Mouse (Mus musculus): ENCODE measurements around the gene Rad17. TPM values are rescaled to one million over a fixed set of nuclear protein-coding genes. Genes with fewer than 3 reads are reported as not detected.

The Rad17 gene
- polyA plus RNA-seq, 1 experiment from 2014 or later = 29.9 TPM

GRCm38 (mm10) chr13:100605845-100606244 lies 45.0 kb downstream of the Rad17 start:
- Histone ChIP-seq H3K36me3 (ENCODE audit: control insufficient read depth, insufficient read depth, low read length) (no peaks in the 10 kb centered on the region), H3K27ac (ENCODE audit: low read depth, low read length) (no peak overlapping the region), H3K27me3 (ENCODE audit: control insufficient read depth, insufficient read depth, low read length) (no peaks in the 10 kb centered on the region), H3K4me2 (replicated peaks; ENCODE audit: low read depth, low read length) (no peak overlapping the region), H3K4me1 (replicated peaks; ENCODE audit: control insufficient read depth, insufficient read depth, low read length) (no peaks in the 10 kb centered on the region), H3K9ac (ENCODE audit: low read depth, low read length) (no peak overlapping the region), H3K9me3 (ENCODE audit: control insufficient read depth, low read length) (no peaks in the 10 kb centered on the region), H3K4me3 (ENCODE audit: low read depth, low read length) (no peak overlapping the region)
- 69% methylated on average over 1 of the region's 1 CpGs for WGBS
- ATAC-seq (ENCODE audit: low FRiP score) (no peak), DNase-seq (ENCODE audit: low spot score) (no peak)

- ATAC-seq (ENCODE audit: low FRiP score) = no peak
- WGBS = 91% methylated on average over 11 of the region's 11 CpGs
These were observed 47.1 kb downstream of the Rad17 start for GRCm38 (mm10) chr13:100603738-100604095.

GRCm38 (mm10) chr13:100603031-100603737 lies 47.7 kb downstream of the Rad17 start:
- Histone ChIP-seq H3K4me3 (ENCODE audit: low read depth, low read length) (no peak overlapping the region), H3K27me3 (ENCODE audit: control insufficient read depth, insufficient read depth, low read length) (no peaks in the 10 kb centered on the region), H3K4me1 (replicated peaks; ENCODE audit: control insufficient read depth, insufficient read depth, low read length) (no peaks in the 10 kb centered on the region), H3K36me3 (ENCODE audit: control insufficient read depth, insufficient read depth, low read length) (no peaks in the 10 kb centered on the region), H3K27ac (ENCODE audit: low read depth, low read length) (no peak overlapping the region), H3K4me2 (replicated peaks; ENCODE audit: low read depth, low read length) (no peak overlapping the region), H3K9ac (ENCODE audit: low read depth, low read length) (no peak overlapping the region), H3K9me3 (ENCODE audit: control insufficient read depth, low read length) (no peaks in the 10 kb centered on the region)
- WGBS = 90% methylated on average over 10 of the region's 10 CpGs
- DNase-seq (ENCODE audit: low spot score) (no peak), ATAC-seq (ENCODE audit: low FRiP score) (no peak)

More at GRCm38 (mm10) chr13:100603738-100604095, 47.1 kb downstream of the Rad17 start:
- Histone ChIP-seq H3K4me3 (ENCODE audit: low read depth, low read length) (no peak overlapping the region), H3K4me1 (replicated peaks; ENCODE audit: control insufficient read depth, insufficient read depth, low read length) (no peaks in the 10 kb centered on the region), H3K9me3 (ENCODE audit: control insufficient read depth, low read length) (no peaks in the 10 kb centered on the region), H3K27ac (ENCODE audit: low read depth, low read length) (no peak overlapping the region), H3K4me2 (replicated peaks; ENCODE audit: low read depth, low read length) (no peak overlapping the region), H3K27me3 (ENCODE audit: control insufficient read depth, insufficient read depth, low read length) (no peaks in the 10 kb centered on the region), H3K9ac (ENCODE audit: low read depth, low read length) (no peak overlapping the region), H3K36me3 (ENCODE audit: control insufficient read depth, insufficient read depth, low read length) (no peaks in the 10 kb centered on the region)
- no peak for DNase-seq (ENCODE audit: low spot score)

GRCm38 (mm10) chr13:100602239-100602902 lies 48.5 kb downstream of the Rad17 start:
- Histone ChIP-seq H3K4me1 (replicated peaks; ENCODE audit: control insufficient read depth, insufficient read depth, low read length) (no peaks in the 10 kb centered on the region), H3K4me2 (replicated peaks; ENCODE audit: low read depth, low read length) (no peak overlapping the region), H3K27me3 (ENCODE audit: control insufficient read depth, insufficient read depth, low read length) (no peaks in the 10 kb centered on the region), H3K9me3 (ENCODE audit: control insufficient read depth, low read length) (no peaks in the 10 kb centered on the region), H3K9ac (ENCODE audit: low read depth, low read length) (no peak overlapping the region), H3K4me3 (ENCODE audit: low read depth, low read length) (no peak overlapping the region), H3K27ac (ENCODE audit: low read depth, low read length) (no peak overlapping the region), H3K36me3 (ENCODE audit: control insufficient read depth, insufficient read depth, low read length) (no peaks in the 10 kb centered on the region)
- no peak for DNase-seq (ENCODE audit: low spot score)
- no peak for ATAC-seq (ENCODE audit: low FRiP score)
- 59% methylated on average over 5 of the region's 5 CpGs for WGBS

- no peaks in the 10 kb centered on the region for H3K4me1 ChIP-seq (replicated peaks; ENCODE audit: control insufficient read depth, insufficient read depth, low read length)
These were observed 49.8 kb downstream of the Rad17 start for GRCm38 (mm10) chr13:100601034-100601433.

GRCm38 (mm10) chr13:100600317-100600716 lies 50.5 kb downstream of the Rad17 start:
- H3K9ac ChIP-seq (ENCODE audit: low read depth, low read length) = no peak overlapping the region
- no peaks in the 10 kb centered on the region for H3K4me1 ChIP-seq (replicated peaks; ENCODE audit: control insufficient read depth, insufficient read depth, low read length)
- H3K27me3 ChIP-seq (ENCODE audit: control insufficient read depth, insufficient read depth, low read length) = no peaks in the 10 kb centered on the region
- DNase-seq (ENCODE audit: low spot score) (no peak), ATAC-seq (ENCODE audit: low FRiP score) (no peak)
- H3K27ac ChIP-seq (ENCODE audit: low read depth, low read length) = no peak overlapping the region
- no peak overlapping the region for H3K4me3 ChIP-seq (ENCODE audit: low read depth, low read length)
- WGBS = 84% methylated on average over 12 of the region's 12 CpGs
- H3K36me3 ChIP-seq (ENCODE audit: control insufficient read depth, insufficient read depth, low read length) = no peaks in the 10 kb centered on the region
- no peak overlapping the region for H3K4me2 ChIP-seq (replicated peaks; ENCODE audit: low read depth, low read length)
- H3K9me3 ChIP-seq (ENCODE audit: control insufficient read depth, low read length) = no peaks in the 10 kb centered on the region

More at GRCm38 (mm10) chr13:100601034-100601433, 49.8 kb downstream of the Rad17 start:
- no peak overlapping the region for H3K27ac ChIP-seq (ENCODE audit: low read depth, low read length)
- no peaks in the 10 kb centered on the region for H3K36me3 ChIP-seq (ENCODE audit: control insufficient read depth, insufficient read depth, low read length)
- no peak overlapping the region for H3K4me3 ChIP-seq (ENCODE audit: low read depth, low read length)
- DNase-seq (ENCODE audit: low spot score) = no peak
- H3K27me3 ChIP-seq (ENCODE audit: control insufficient read depth, insufficient read depth, low read length) = no peaks in the 10 kb centered on the region
- H3K4me2 ChIP-seq (replicated peaks; ENCODE audit: low read depth, low read length) = no peak overlapping the region
- 69% methylated on average over 7 of the region's 8 CpGs for WGBS
- H3K9ac ChIP-seq (ENCODE audit: low read depth, low read length) = no peak overlapping the region
- no peaks in the 10 kb centered on the region for H3K9me3 ChIP-seq (ENCODE audit: control insufficient read depth, low read length)
- no peak for ATAC-seq (ENCODE audit: low FRiP score)

GRCm38 (mm10) chr13:100597284-100597683 lies 53.6 kb downstream of the Rad17 start:
- WGBS = 78% methylated on average over 9 of the region's 9 CpGs
- DNase-seq (ENCODE audit: low spot score) (no peak), ATAC-seq (ENCODE audit: low FRiP score) (no peak)

GRCm38 (mm10) chr13:100595552-100595885 lies 55.3 kb downstream of the Rad17 start:
- WGBS = 91% methylated on average over 3 of the region's 3 CpGs
- Histone ChIP-seq H3K9ac (ENCODE audit: low read depth, low read length) (no peak overlapping the region), H3K27me3 (ENCODE audit: control insufficient read depth, insufficient read depth, low read length) (no peaks in the 10 kb centered on the region), H3K4me3 (ENCODE audit: low read depth, low read length) (no peak overlapping the region), H3K4me1 (replicated peaks; ENCODE audit: control insufficient read depth, insufficient read depth, low read length) (no peaks in the 10 kb centered on the region), H3K27ac (ENCODE audit: low read depth, low read length) (no peak overlapping the region), H3K9me3 (ENCODE audit: control insufficient read depth, low read length) (no peaks in the 10 kb centered on the region), H3K36me3 (ENCODE audit: control insufficient read depth, insufficient read depth, low read length) (no peaks in the 10 kb centered on the region), H3K4me2 (replicated peaks; ENCODE audit: low read depth, low read length) (no peak overlapping the region)
- ATAC-seq (ENCODE audit: low FRiP score) (no peak), DNase-seq (ENCODE audit: low spot score) (no peak)

More at GRCm38 (mm10) chr13:100597284-100597683, 53.6 kb downstream of the Rad17 start:
- Histone ChIP-seq H3K4me1 (replicated peaks; ENCODE audit: control insufficient read depth, insufficient read depth, low read length) (no peaks in the 10 kb centered on the region), H3K9ac (ENCODE audit: low read depth, low read length) (no peak overlapping the region), H3K9me3 (ENCODE audit: control insufficient read depth, low read length) (no peaks in the 10 kb centered on the region), H3K4me3 (ENCODE audit: low read depth, low read length) (no peak overlapping the region), H3K4me2 (replicated peaks; ENCODE audit: low read depth, low read length) (no peak overlapping the region), H3K27ac (ENCODE audit: low read depth, low read length) (no peak overlapping the region), H3K36me3 (ENCODE audit: control insufficient read depth, insufficient read depth, low read length) (no peaks in the 10 kb centered on the region), H3K27me3 (ENCODE audit: control insufficient read depth, insufficient read depth, low read length) (no peaks in the 10 kb centered on the region)
